Mouse (Mus musculus) kidney, adult 18-20 months (tissue): ENCODE measurements at regions not wholly inside any gene's neighbourhood (a gene's known extent, or its start where the extent isn't known, plus 50 kb on each side); places are given as distances from the start of the nearest gene placed in this dataset.

Source experiments
- DNase-seq: peaks from one replicate; pipeline ENCODE4 v3.0.0; 2021

- DNase-seq = peak; percentile 82
Observed at GRCm38 (mm10) chr13:93243076-93243475, 50.9 kb upstream of the Tent2 start.

GRCm38 (mm10) chr13:93248711-93249110, 50.7 kb upstream of the Homer1 start:
- no peak for DNase-seq
